Mouse (Mus musculus) heart, embryonic 15.5 days (tissue): Measurements from ENCODE around the gene Fam110a. TPM values are rescaled to one million over a fixed set of nuclear protein-coding genes. Genes with fewer than 3 reads are reported as not detected.

Source experiments
- ATAC-seq: fragments of 200-750 bp; cut with Nextera tagmentation; replicated peaks from 2 replicates; pipeline ENCODE4 v1.8.0; 2017; ENCODE audit warnings: low read depth, moderate TSS enrichment; ENCODE audit not compliant: insufficient number of reproducible peaks, insufficient read depth, low FRiP score
- H3K27ac ChIP-seq: fragments of 300-500 bp; sonication (generic); 2 replicates; pipeline ENCODE4 v1.5.1; 2015; ENCODE audit warnings: mild to moderate bottlenecking, inconsistent platforms
- H3K27me3 ChIP-seq: fragments of 300-500 bp; sonication (generic); 2 replicates; pipeline ENCODE4 v1.6.1; 2015; ENCODE audit warnings: inconsistent platforms
- H3K36me3 ChIP-seq: fragments of 300-500 bp; sonication (generic); 2 replicates; pipeline ENCODE4 v1.6.1; 2015; ENCODE audit warnings: mild to moderate bottlenecking, inconsistent platforms
- H3K4me1 ChIP-seq: fragments of 300-500 bp; sonication (generic); replicated peaks from 2 replicates; pipeline ENCODE4 v1.6.1; 2015; ENCODE audit warnings: inconsistent platforms
- H3K4me2 ChIP-seq: fragments of 300-500 bp; sonication (generic); 2 replicates; pipeline ENCODE4 v1.6.1; 2015; ENCODE audit warnings: inconsistent platforms, mild to moderate bottlenecking, moderate library complexity
- H3K4me3 ChIP-seq: fragments of 300-500 bp; sonication (generic); 2 replicates; pipeline ENCODE4 v1.5.1; 2015; ENCODE audit warnings: mild to moderate bottlenecking, inconsistent platforms
- H3K9ac ChIP-seq: fragments of 300-500 bp; sonication (generic); 2 replicates; pipeline ENCODE4 v1.6.1; 2015; ENCODE audit warnings: mild to moderate bottlenecking, inconsistent platforms
- H3K9me3 ChIP-seq: fragments of 300-500 bp; sonication (generic); replicated peaks from 2 replicates; pipeline ENCODE4 v1.6.1; 2016; ENCODE audit warnings: inconsistent platforms
- WGBS: fragments of 180-500 bp; shearing (Covaris S2); methylation state at CpG from one replicate; pipeline ENCODE4 v1.1.7; 2015; ENCODE audit warnings: mixed read lengths; 5-methylcytosine and 5-hydroxymethylcytosine counted together
- microRNA counts: library from miRNA; unstranded; fragments of <30 nt; microRNA quantifications from one replicate; lab custom pipeline; 2016
- microRNA-seq: library from miRNA; unstranded; fragments of <30 nt; microRNA quantifications from one replicate; pipeline ENCODE4, GENCODE M21; 2016
- polyA plus RNA-seq: library from polyadenylated mRNA; unstranded; fragments of >200 nt; fragmentation: Nextera tagmentation; extraction: Ambion mirVana; gene quantifications from 2 replicates; pipeline ENCODE4 v1.2.1, GENCODE M21; 2015

The Fam110a gene
- polyA plus RNA-seq, 1 experiment from 2014 or later = 8.8 TPM

DNA sequence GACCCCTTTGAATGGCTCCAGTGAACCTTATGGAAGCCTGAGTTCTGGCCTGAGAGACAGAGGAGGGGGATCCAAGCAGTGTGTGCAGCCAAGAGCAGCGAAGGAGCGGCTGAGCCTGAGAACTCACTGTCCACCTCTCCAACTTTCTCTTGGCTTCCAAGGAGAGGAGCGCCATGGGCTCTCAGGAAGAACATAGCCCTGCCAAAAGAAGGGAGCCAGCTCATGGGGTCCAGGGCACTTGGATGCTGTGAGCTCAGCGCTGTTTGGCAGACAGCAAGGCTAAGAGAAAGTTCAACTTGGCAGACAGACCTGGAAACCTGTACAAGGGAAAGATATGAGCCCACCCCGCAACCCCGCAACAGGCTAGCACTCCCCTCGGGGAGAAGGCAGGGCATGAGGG, 55.7 kb downstream of the Fam110a start:
- Histone ChIP-seq H3K4me2 (no peak overlapping the region), H3K9me3 (no peaks in the 10 kb centered on the region), H3K4me3 (no peak overlapping the region), H3K27ac (no peak overlapping the region), H3K9ac (no peak overlapping the region), H3K36me3 (no peaks in the 10 kb centered on the region), H3K4me1 (peaks cover 10% of the 10 kb centered on the region), H3K27me3 (no peaks in the 10 kb centered on the region; the same call in 1 of the 2 replicates)
- ATAC-seq = no peak
- WGBS = 75% methylated on average over 7 of the region's 7 CpGs

DNA sequence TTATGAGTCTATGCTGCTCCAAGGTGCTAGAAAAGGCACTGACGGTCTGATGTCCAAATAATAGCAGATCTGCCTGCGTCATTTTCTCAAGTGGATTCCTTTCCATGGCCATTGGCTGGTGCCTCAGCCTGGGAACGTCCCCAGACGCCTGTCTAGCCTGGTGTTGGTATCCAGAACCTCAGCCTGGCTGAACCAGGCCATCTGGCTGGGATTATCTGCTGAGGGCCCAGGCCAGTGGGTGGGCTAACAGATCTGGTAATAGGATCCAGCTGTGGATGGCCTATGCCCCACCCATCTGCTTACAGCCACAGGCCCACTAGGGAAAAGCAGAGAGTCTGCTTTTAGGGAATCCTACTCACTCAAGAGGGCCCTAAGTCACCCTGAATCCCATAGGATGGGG, 58.4 kb downstream of the Fam110a start:
- Histone ChIP-seq H3K4me1 (peaks cover 13% of the 10 kb centered on the region), H3K4me3 (no peak overlapping the region), H3K9ac (no peak overlapping the region), H3K4me2 (no peak overlapping the region), H3K36me3 (no peaks in the 10 kb centered on the region), H3K27me3 (no peaks in the 10 kb centered on the region), H3K9me3 (no peaks in the 10 kb centered on the region), H3K27ac (no peak overlapping the region)
- no peak for ATAC-seq
- 38% methylated on average over 4 of the region's 4 CpGs for WGBS

DNA sequence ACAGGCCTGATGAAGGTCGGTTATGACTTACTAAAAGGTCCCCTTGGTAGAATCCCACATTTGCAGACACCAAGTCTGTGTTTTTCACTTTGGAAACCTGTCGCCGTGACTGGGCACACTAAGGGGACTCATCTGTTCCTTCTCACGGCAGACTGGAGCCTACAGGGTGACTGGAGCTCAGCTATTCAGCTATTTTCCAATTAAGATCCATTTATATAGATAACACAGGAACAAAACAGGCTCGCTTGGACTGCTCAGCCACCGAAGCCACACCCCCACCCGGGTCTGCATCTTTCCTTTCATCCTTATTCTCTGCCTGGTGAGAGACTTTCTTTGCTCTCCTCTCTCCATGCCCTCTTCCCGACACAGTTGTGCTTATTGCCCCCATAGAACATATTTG, 59.0 kb downstream of the Fam110a start:
- ATAC-seq = no peak
- H3K9ac ChIP-seq = no peak overlapping the region
- no peaks in the 10 kb centered on the region for H3K27me3 ChIP-seq
- no peak overlapping the region for H3K4me3 ChIP-seq
- H3K9me3 ChIP-seq = no peaks in the 10 kb centered on the region
- no peaks in the 10 kb centered on the region for H3K36me3 ChIP-seq
- no peak overlapping the region for H3K4me2 ChIP-seq
- peaks cover 12% of the 10 kb centered on the region for H3K4me1 ChIP-seq
- WGBS = 62% methylated on average over 8 of the region's 8 CpGs
- no peak overlapping the region for H3K27ac ChIP-seq

MicroRNAs within 50 kb of the gene (microRNA counts, 519-probe panel; counts per million panel counts)
- microRNA mmu-miR-1953 (lab: Ali Mortazavi, UCI) = not detected

Small RNA genes within 50 kb of the gene (microRNA-seq; reads per million reads assigned to microRNA genes)
- not detected for gene Mir1953

Other genes starting within 250 kb of the Fam110a start
- 23.4 and 28.7 TPM in 2 replicates for gene Psmf1, start 236.0 kb downstream of the Fam110a start, polyA plus RNA-seq
- gene Rspo4, start 137.3 kb downstream of the Fam110a start, polyA plus RNA-seq = 0.15 TPM in 1 of 2 replicates, not detected in the other
- gene Angpt4, start 69.0 kb downstream of the Fam110a start, polyA plus RNA-seq = 0.30 and 1.3 TPM in 2 replicates
- gene Slc52a3, start 16.3 kb upstream of the Fam110a start, polyA plus RNA-seq = 0.40 and 0.87 TPM in 2 replicates
- 0.04 TPM in 1 of 2 replicates, not detected in the other for gene Scrt2, start 101.3 kb upstream of the Fam110a start, polyA plus RNA-seq
- gene Srxn1, start 125.3 kb upstream of the Fam110a start, polyA plus RNA-seq = 5.3 and 10.3 TPM in 2 replicates
- 14.1 and 14.3 TPM in 2 replicates for gene Tcf15, start 163.3 kb upstream of the Fam110a start, polyA plus RNA-seq
- 57.9 and 74.6 TPM in 2 replicates for gene Csnk2a1, start 246.6 kb upstream of the Fam110a start, polyA plus RNA-seq